Mouse (Mus musculus) limb, embryonic 10.5 days (tissue): ENCODE data around the gene Dagla. TPM values are rescaled to one million over a fixed set of nuclear protein-coding genes. Genes with fewer than 3 reads are reported as not detected.

Source experiments
- polyA plus RNA-seq: library from polyadenylated mRNA; unstranded; fragments of >200 nt; fragmentation: Nextera tagmentation; extraction: Ambion mirVana; gene quantifications from 2 replicates; pipeline ENCODE4 v1.2.1, GENCODE M21; 2016

Dagla gene
- polyA plus RNA-seq, 1 experiment from 2014 or later: 2.2 TPM

Other genes with a start within 250 kb of the Dagla start
- gene Fads2, start 203.1 kb downstream of the Dagla start, polyA plus RNA-seq: 158 TPM in 2 replicates
- gene Fads1, start 122.0 kb downstream of the Dagla start, polyA plus RNA-seq: 142 and 155 TPM in 2 replicates
- gene Tmem258, start 100.9 kb downstream of the Dagla start, polyA plus RNA-seq: 420 and 432 TPM in 2 replicates
- gene Fen1, start 100.7 kb downstream of the Dagla start, polyA plus RNA-seq: 188 and 204 TPM in 2 replicates
- gene Myrf, start 64.1 kb downstream of the Dagla start, polyA plus RNA-seq: 6.8 and 8.4 TPM in 2 replicates
- gene Syt7, start 84.2 kb upstream of the Dagla start, polyA plus RNA-seq: 0.33 and 0.41 TPM in 2 replicates
- 0.11 TPM in 1 of 2 replicates, not detected in the other for gene Lrrc10b, start 152.6 kb upstream of the Dagla start, polyA plus RNA-seq
- gene Ppp1r32, start 178.1 kb upstream of the Dagla start, polyA plus RNA-seq: not detected in 2 replicates
- 53.7 and 58.2 TPM in 2 replicates for gene Cpsf7, start 220.4 kb upstream of the Dagla start, polyA plus RNA-seq
- gene Sdhaf2, start 221.3 kb upstream of the Dagla start, polyA plus RNA-seq: 64.7 and 70.2 TPM in 2 replicates